Mouse (Mus musculus) intestine, embryonic 16.5 days (tissue): ENCODE results near the gene Grin2a. TPM values are rescaled to one million over a fixed set of nuclear protein-coding genes. Genes with fewer than 3 reads are reported as not detected.

Source experiments
- ATAC-seq: fragments of 200-750 bp; cut with Nextera tagmentation; 2 replicates; pipeline ENCODE4 v1.8.0; 2017; ENCODE audit warnings: moderate TSS enrichment, moderate library complexity
- H3K27ac ChIP-seq: fragments of 300-500 bp; sonication (generic); 2 replicates; pipeline ENCODE4 v1.5.1; 2014; ENCODE audit warnings: mild to moderate bottlenecking, low read length
- H3K27me3 ChIP-seq: fragments of 300-500 bp; sonication (generic); replicated peaks from 2 replicates; pipeline ENCODE4 v1.6.1; 2014; ENCODE audit warnings: low read length, control low read depth, mixed read lengths; ENCODE audit not compliant: control insufficient read depth, insufficient read depth
- H3K36me3 ChIP-seq: fragments of 300-500 bp; sonication (generic); 2 replicates; pipeline ENCODE4 v1.6.1; 2014; ENCODE audit warnings: low read length, control low read depth; ENCODE audit not compliant: control insufficient read depth, insufficient read depth
- H3K4me1 ChIP-seq: fragments of 300-500 bp; sonication (generic); 2 replicates; pipeline ENCODE4 v1.6.1; 2014; ENCODE audit warnings: low read length, control low read depth, mixed read lengths; ENCODE audit not compliant: control insufficient read depth, insufficient read depth
- H3K4me2 ChIP-seq: fragments of 300-500 bp; sonication (generic); 2 replicates; pipeline ENCODE4 v1.6.1; 2014; ENCODE audit warnings: low read depth, low read length, control low read depth
- H3K4me3 ChIP-seq: fragments of 300-500 bp; sonication (generic); 2 replicates; pipeline ENCODE4 v1.5.1; 2014; ENCODE audit warnings: mild to moderate bottlenecking, low read length
- H3K9ac ChIP-seq: fragments of 300-500 bp; sonication (generic); 2 replicates; pipeline ENCODE4 v1.6.1; 2014; ENCODE audit warnings: low read depth, low read length
- H3K9me3 ChIP-seq: fragments of 300-500 bp; sonication (generic); 2 replicates; pipeline ENCODE4 v1.6.1; 2016; ENCODE audit warnings: low read length, control low read depth; ENCODE audit not compliant: control insufficient read depth
- WGBS: fragments of 180-500 bp; shearing (Covaris S2); extraction: QIAGEN DNeasy Blood & Tissue Kit; methylation state at CpG from one replicate; pipeline ENCODE4 v1.1.7; 2014; 5-methylcytosine and 5-hydroxymethylcytosine counted together
- polyA plus RNA-seq: library from polyadenylated mRNA; unstranded; fragments of >200 nt; fragmentation: Nextera tagmentation; extraction: Ambion mirVana; gene quantifications from 2 replicates; pipeline ENCODE4 v1.2.1, GENCODE M21; 2015

Grin2a gene
- polyA plus RNA-seq, 1 experiment from 2014 or later: 0.12 TPM

- H3K27ac ChIP-seq: no peak overlapping the region
- H3K36me3 ChIP-seq: no peaks in the 10 kb centered on the region
- H3K4me2 ChIP-seq: no peak overlapping the region
- H3K9ac ChIP-seq: no peak overlapping the region
- 51% methylated on average over 2 of the region's 2 CpGs for WGBS
- H3K9me3 ChIP-seq: no peaks in the 10 kb centered on the region
- no peaks in the 10 kb centered on the region for H3K27me3 ChIP-seq
- no peaks in the 10 kb centered on the region for H3K4me1 ChIP-seq
- no peak overlapping the region for H3K4me3 ChIP-seq
- ATAC-seq: peak; percentile 86
These were observed 323.0 kb downstream of the Grin2a start for GRCm38 (mm10) chr16:9672390-9672789.

- Histone ChIP-seq H3K27me3 (no peaks in the 10 kb centered on the region), H3K4me1 (no peaks in the 10 kb centered on the region), H3K4me2 (no peak overlapping the region), H3K9ac (no peak overlapping the region), H3K36me3 (no peaks in the 10 kb centered on the region), H3K4me3 (no peak overlapping the region), H3K9me3 (no peaks in the 10 kb centered on the region), H3K27ac (no peak overlapping the region)
- no peak for ATAC-seq
- 80% methylated on average over 1 of the region's 1 CpGs for WGBS
These were observed 324.1 kb downstream of the Grin2a start for GRCm38 (mm10) chr16:9671222-9671621.

DNA sequence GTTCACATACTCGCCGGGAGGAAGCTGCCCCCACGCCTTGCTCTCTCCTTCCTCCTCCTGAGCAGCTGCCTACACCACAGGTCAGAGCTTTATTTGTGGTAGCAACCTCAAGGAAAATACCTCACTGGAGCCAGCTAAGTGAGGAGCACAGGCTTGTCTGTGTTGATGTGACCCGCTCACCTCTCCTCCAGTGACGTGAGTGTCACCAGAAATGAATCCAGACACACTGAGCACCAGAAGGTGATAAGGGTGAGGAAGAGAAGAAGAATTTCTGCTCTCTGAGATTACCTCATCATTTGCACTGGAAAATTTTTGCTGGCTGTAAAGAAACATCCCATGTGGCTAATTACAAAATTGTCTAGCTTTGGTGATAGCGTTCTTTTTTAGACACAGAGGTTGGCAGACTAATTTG is 324.6 kb downstream of the Grin2a start:
- no peak overlapping the region for H3K4me3 ChIP-seq
- H3K9ac ChIP-seq: no peak overlapping the region
- no peaks in the 10 kb centered on the region for H3K27me3 ChIP-seq
- no peaks in the 10 kb centered on the region for H3K4me1 ChIP-seq
- no peak for ATAC-seq
- H3K27ac ChIP-seq: no peak overlapping the region
- H3K9me3 ChIP-seq: no peaks in the 10 kb centered on the region
- no peak overlapping the region for H3K4me2 ChIP-seq
- WGBS: 65% methylated on average over 6 of the region's 6 CpGs
- no peaks in the 10 kb centered on the region for H3K36me3 ChIP-seq

DNA sequence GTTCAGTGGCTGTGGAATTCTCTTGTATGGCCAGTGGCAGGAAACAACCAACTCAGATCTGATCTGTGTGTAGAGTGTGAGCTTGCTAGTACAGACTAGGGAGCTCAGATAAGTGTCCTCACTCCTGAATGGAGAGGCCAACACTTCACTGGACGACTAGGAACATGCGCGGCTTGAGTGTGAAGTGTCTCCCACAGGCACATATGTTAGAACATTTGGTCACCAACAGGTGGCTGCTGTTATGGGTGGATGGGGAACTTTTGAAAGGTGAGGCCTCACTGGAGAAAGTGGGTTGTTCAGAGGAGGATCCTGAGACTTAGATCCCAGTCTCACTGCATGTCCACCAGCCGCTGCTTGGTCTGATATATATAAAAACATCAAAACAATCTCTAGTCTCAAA is 329.5 kb downstream of the Grin2a start:
- no peak for ATAC-seq
- Histone ChIP-seq H3K4me3 (no peak overlapping the region), H3K4me2 (no peak overlapping the region), H3K27me3 (no peaks in the 10 kb centered on the region), H3K9ac (no peak overlapping the region), H3K4me1 (no peaks in the 10 kb centered on the region), H3K9me3 (no peaks in the 10 kb centered on the region), H3K27ac (no peak overlapping the region), H3K36me3 (no peaks in the 10 kb centered on the region)
- WGBS: 92% methylated on average over 4 of the region's 4 CpGs

GRCm38 (mm10) chr16:9664060-9664459 is 331.3 kb downstream of the Grin2a start:
- no peak for ATAC-seq
- H3K4me2 ChIP-seq: no peak overlapping the region
- no peak overlapping the region for H3K4me3 ChIP-seq
- H3K27ac ChIP-seq: no peak overlapping the region
- 71% methylated on average over 3 of the region's 3 CpGs for WGBS
- no peaks in the 10 kb centered on the region for H3K36me3 ChIP-seq
- H3K9ac ChIP-seq: no peak overlapping the region
- no peaks in the 10 kb centered on the region for H3K27me3 ChIP-seq
- H3K4me1 ChIP-seq: no peaks in the 10 kb centered on the region
- H3K9me3 ChIP-seq: no peaks in the 10 kb centered on the region

- no peak overlapping the region for H3K4me2 ChIP-seq
- no peaks in the 10 kb centered on the region for H3K9me3 ChIP-seq
- 69% methylated on average over 2 of the region's 2 CpGs for WGBS
- ATAC-seq: no peak
- no peaks in the 10 kb centered on the region for H3K36me3 ChIP-seq
- H3K27me3 ChIP-seq: no peaks in the 10 kb centered on the region
- no peak overlapping the region for H3K4me3 ChIP-seq
- H3K4me1 ChIP-seq: no peaks in the 10 kb centered on the region
- no peak overlapping the region for H3K27ac ChIP-seq
- no peak overlapping the region for H3K9ac ChIP-seq
These were observed 331.9 kb downstream of the Grin2a start for GRCm38 (mm10) chr16:9663508-9663907.

DNA sequence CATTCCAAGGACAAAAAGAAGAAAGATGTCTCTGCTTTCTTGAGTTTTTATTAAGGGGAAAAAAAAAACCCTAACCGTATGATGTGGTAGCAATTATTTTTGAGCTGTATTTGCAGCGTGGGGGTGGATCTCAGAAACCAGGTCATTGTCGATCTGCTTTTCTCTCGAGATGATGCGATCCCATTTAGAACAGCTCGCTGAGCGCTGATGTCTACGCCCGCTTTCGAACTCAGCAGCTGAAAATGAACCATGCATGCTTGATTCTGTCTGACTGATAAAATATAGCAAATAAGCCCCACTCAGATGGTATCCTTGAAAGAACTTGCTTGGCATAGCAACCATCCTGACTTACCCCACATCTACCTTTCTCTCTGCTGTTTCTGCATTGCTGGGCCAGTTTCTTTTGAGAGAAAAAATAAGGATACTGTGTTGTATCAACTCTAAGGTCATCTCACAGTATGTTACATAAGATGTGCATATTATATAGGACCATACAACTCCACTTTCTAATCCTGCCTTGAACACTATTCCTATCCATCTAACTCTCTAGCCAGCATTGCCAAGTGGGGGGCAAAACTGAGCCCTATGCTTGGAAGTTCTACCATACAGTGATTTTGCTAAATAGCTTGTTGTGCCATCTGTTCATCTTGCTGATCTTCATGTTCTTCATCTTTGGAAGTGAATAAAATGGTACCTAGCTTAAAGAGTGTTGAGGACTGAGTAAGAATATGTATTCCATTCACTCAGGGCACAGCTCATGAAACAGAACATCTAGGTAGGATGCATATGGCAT is 369.5 kb downstream of the Grin2a start:
- Histone ChIP-seq H3K27me3 (no peaks in the 10 kb centered on the region), H3K27ac (no peak overlapping the region), H3K9ac (no peak overlapping the region), H3K4me3 (no peak overlapping the region), H3K4me2 (no peak overlapping the region), H3K4me1 (no peaks in the 10 kb centered on the region), H3K36me3 (no peaks in the 10 kb centered on the region), H3K9me3 (no peaks in the 10 kb centered on the region)
- 93% methylated on average over 10 of the region's 10 CpGs for WGBS
- no peak for ATAC-seq

- 93% methylated on average over 2 of the region's 2 CpGs for WGBS
- no peak for ATAC-seq
- H3K4me1 ChIP-seq: no peaks in the 10 kb centered on the region
- H3K27ac ChIP-seq: no peak overlapping the region
- H3K4me3 ChIP-seq: no peak overlapping the region
- H3K36me3 ChIP-seq: no peaks in the 10 kb centered on the region
- no peak overlapping the region for H3K4me2 ChIP-seq
- H3K27me3 ChIP-seq: no peaks in the 10 kb centered on the region
- H3K9ac ChIP-seq: no peak overlapping the region
- H3K9me3 ChIP-seq: no peaks in the 10 kb centered on the region
These were observed 371.0 kb downstream of the Grin2a start for GRCm38 (mm10) chr16:9624346-9624745.

GRCm38 (mm10) chr16:9618206-9618605 is 377.2 kb downstream of the Grin2a start:
- WGBS: 69% methylated on average over 2 of the region's 2 CpGs
- no peaks in the 10 kb centered on the region for H3K27me3 ChIP-seq
- no peaks in the 10 kb centered on the region for H3K36me3 ChIP-seq
- H3K4me2 ChIP-seq: no peak overlapping the region
- no peak for ATAC-seq
- H3K27ac ChIP-seq: no peak overlapping the region
- H3K9ac ChIP-seq: no peak overlapping the region
- H3K9me3 ChIP-seq: no peaks in the 10 kb centered on the region
- H3K4me1 ChIP-seq: no peaks in the 10 kb centered on the region
- H3K4me3 ChIP-seq: no peak overlapping the region

- H3K9ac ChIP-seq: no peak overlapping the region
- H3K4me1 ChIP-seq: no peaks in the 10 kb centered on the region
- H3K9me3 ChIP-seq: no peaks in the 10 kb centered on the region
- no peak overlapping the region for H3K4me3 ChIP-seq
- no peak for ATAC-seq
- 68% methylated on average over 2 of the region's 2 CpGs for WGBS
- no peak overlapping the region for H3K27ac ChIP-seq
- H3K27me3 ChIP-seq: no peaks in the 10 kb centered on the region
- H3K4me2 ChIP-seq: no peak overlapping the region
- H3K36me3 ChIP-seq: no peaks in the 10 kb centered on the region
These were observed 378.1 kb downstream of the Grin2a start for GRCm38 (mm10) chr16:9617215-9617614.
